Mouse (Mus musculus) C2C12 (cell line): ENCODE results near the gene Akap13. TPM values are rescaled to one million over a fixed set of nuclear protein-coding genes. Genes with fewer than 3 reads are reported as not detected.

ENCODE experiments used
- H3K27me3 ChIP-seq: one replicate; pipeline ENCODE4 v1.6.1; 2011; ENCODE audit not compliant: control insufficient read depth, insufficient read depth, insufficient read length
- H3K36me3 ChIP-seq: one replicate; pipeline ENCODE4 v1.6.1; 2011; ENCODE audit not compliant: control insufficient read depth, insufficient read depth
- H3K4me3 ChIP-seq: one replicate; pipeline ENCODE4 v1.5.1; 2011; ENCODE audit warnings: mild to moderate bottlenecking, control low read depth; ENCODE audit not compliant: poor library complexity, insufficient read depth, severe bottlenecking
- H3K79me2 ChIP-seq: one replicate; pipeline ENCODE4 v1.6.1; 2011; ENCODE audit not compliant: control insufficient read depth, insufficient read depth
- H3K79me3 ChIP-seq: one replicate; pipeline ENCODE4 v1.6.1; 2011; ENCODE audit warnings: low read depth, control low read depth
- H3ac ChIP-seq: one replicate; pipeline ENCODE3; 2011; ENCODE audit warnings: low read depth; ENCODE audit not compliant: control insufficient read depth, insufficient read length
- CEBPB ChIP-seq: IDR thresholded peaks from one replicate; pipeline ENCODE4 v1.6.1; 2011; ENCODE audit warnings: low read depth, mild to moderate bottlenecking, control low read depth, moderate library complexity
- CTCF ChIP-seq: IDR thresholded peaks from one replicate; pipeline ENCODE4 v1.5.1; 2011; ENCODE audit not compliant: control insufficient read depth, insufficient read depth, insufficient read length
- FOSL1 ChIP-seq: IDR thresholded peaks from one replicate; pipeline ENCODE4 v1.8.0; 2011; ENCODE audit warnings: mild to moderate bottlenecking, low read length; ENCODE audit not compliant: poor library complexity, insufficient read depth, severe bottlenecking
- MAX ChIP-seq: IDR thresholded peaks from one replicate; pipeline ENCODE4 v1.6.1; 2011; ENCODE audit warnings: mild to moderate bottlenecking, control low read depth
- MYOD1 ChIP-seq: IDR thresholded peaks from one replicate; pipeline ENCODE4 v1.6.1; 2011; ENCODE audit warnings: low read depth; ENCODE audit not compliant: control insufficient read depth, insufficient read length
- MYOG ChIP-seq: IDR thresholded peaks from one replicate; pipeline ENCODE4 v1.6.1; 2011; ENCODE audit not compliant: control insufficient read depth, insufficient read length; ENCODE audit errors: extremely low read depth
- USF1 ChIP-seq: IDR thresholded peaks from one replicate; pipeline ENCODE4 v1.6.1; 2011; ENCODE audit warnings: low read depth, mild to moderate bottlenecking, control low read depth, moderate library complexity
- polyA plus RNA-seq: library from polyadenylated mRNA; unstranded; fragments of >200 nt; fragmentation: generic; extraction: Trizol; gene quantifications from one replicate; pipeline ENCODE4 v1.2.1, GENCODE M21; 2012; ENCODE audit warnings: missing spikeins

Gene Akap13
- polyA plus RNA-seq, 1 experiment, result 11.1 TPM

DNA sequence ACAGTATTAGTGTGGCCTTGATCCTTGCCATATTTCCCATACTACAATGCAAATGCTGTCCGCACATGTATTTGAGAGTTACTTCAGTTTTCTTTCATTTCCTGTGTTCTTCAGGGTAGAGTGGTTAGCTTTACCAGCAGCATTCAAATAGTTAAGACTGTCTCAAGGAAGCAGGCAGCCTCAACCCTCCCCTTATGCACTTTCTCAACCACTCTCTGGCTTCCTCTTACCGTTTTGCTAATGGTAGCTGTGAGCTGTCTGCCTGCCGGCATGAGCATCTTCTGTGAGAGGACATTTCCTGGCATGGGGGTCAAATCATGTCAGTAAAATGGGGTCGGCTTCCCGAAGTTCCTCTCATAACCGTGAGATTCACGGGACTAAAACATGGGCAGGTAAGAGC is 246.4 kb downstream of the Akap13 start:
- Histone ChIP-seq H3K27me3 (no peaks in the 10 kb centered on the region), H3K79me2 (no peaks in the 10 kb centered on the region), H3ac (no peak overlapping the region), H3K36me3 (peaks cover 58% of the 10 kb centered on the region), H3K79me3 (no peaks in the 10 kb centered on the region), H3K4me3 (no peak overlapping the region)
- TF ChIP-seq CTCF (no peak), MAX (no peak), USF1 (no peak), MYOD1 (no peak), MYOG (no peak), CEBPB (no peak), FOSL1 (no peak)

DNA sequence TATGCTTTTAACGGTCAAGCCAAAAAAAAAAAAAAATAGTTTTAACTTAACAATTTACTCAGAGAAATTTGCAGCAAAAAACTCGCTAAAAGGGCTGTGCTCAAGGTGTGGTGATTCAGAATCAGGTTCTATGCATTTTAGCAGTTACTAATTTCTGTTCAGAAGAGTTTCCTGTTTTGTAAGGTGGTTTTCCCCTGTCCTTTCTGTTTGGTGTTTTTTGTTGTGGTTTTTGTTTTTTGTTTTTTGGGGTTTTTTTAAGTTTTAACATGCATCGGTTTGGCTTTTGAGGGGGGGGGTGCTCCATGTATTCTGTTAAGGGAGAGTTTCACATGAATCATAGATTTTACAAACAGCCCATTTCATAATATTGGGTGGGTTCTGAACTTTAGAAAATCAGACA is 247.0 kb downstream of the Akap13 start:
- peaks cover 61% of the 10 kb centered on the region for H3K36me3 ChIP-seq
- no peaks in the 10 kb centered on the region for H3K79me2 ChIP-seq
- no peak overlapping the region for H3K4me3 ChIP-seq
- no peak for TF ChIP-seq MYOG
- no peak for TF ChIP-seq FOSL1
- no peak for TF ChIP-seq MAX
- no peak for TF ChIP-seq MYOD1
- no peak for TF ChIP-seq CEBPB
- no peak for TF ChIP-seq USF1
- TF ChIP-seq CTCF, result no peak
- no peaks in the 10 kb centered on the region for H3K27me3 ChIP-seq
- no peak overlapping the region for H3ac ChIP-seq
- no peaks in the 10 kb centered on the region for H3K79me3 ChIP-seq

DNA sequence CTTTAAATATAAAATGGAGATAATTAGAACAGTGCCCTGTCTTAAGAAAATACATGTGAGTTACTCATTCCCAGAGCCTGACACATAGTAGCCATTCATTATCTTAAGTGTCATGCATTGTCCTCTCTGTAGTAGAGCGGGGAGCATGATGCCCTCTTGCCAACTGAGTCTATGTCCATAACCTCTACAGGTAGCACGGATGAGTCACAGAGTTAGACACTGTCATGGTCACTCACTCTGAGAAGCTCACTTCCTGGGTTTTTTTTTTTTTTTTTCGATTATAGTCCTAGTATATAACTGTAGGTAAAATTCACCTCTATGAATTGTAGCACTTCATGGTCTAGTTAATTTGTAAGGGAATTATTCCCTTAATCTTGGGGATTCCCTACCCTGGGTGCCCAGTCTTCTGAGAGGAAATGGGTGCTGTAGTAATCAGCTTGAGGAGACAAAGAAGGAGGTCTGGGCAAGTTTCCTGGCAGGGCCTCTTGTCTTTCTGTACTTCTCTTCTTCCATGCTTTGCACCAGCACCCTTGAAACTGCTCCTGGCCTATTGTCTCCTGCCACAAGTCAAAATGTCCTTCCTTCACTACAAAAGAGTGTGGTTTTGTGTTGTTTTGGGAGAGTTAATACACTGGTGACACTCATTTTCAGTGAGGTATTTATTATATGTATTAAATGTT is 247.8 kb downstream of the Akap13 start:
- TF ChIP-seq FOSL1 (no peak), USF1 (no peak), MAX (no peak), CTCF (no peak), MYOG (no peak), MYOD1 (no peak), CEBPB (no peak)
- peaks cover 61% of the 10 kb centered on the region for H3K36me3 ChIP-seq

GRCm38 (mm10) chr7:75704862-75705261 is 249.5 kb downstream of the Akap13 start:
- TF ChIP-seq USF1 (no peak), MYOD1 (no peak), CTCF (no peak), MAX (no peak), CEBPB (no peak), FOSL1 (no peak), MYOG (no peak)
- no peak overlapping the region for H3K4me3 ChIP-seq
- peaks cover 49% of the 10 kb centered on the region for H3K36me3 ChIP-seq
- H3K79me2 ChIP-seq, result no peaks in the 10 kb centered on the region
- H3K27me3 ChIP-seq, result no peaks in the 10 kb centered on the region
- no peak overlapping the region for H3ac ChIP-seq
- H3K79me3 ChIP-seq, result no peaks in the 10 kb centered on the region

More for the DNA sequence above, 247.8 kb downstream of the Akap13 start:
- no peaks in the 10 kb centered on the region for H3K79me3 ChIP-seq
- no peak overlapping the region for H3ac ChIP-seq
- H3K79me2 ChIP-seq, result no peaks in the 10 kb centered on the region
- no peak overlapping the region for H3K4me3 ChIP-seq
- no peaks in the 10 kb centered on the region for H3K27me3 ChIP-seq

- Histone ChIP-seq H3K79me3 (no peaks in the 10 kb centered on the region), H3K27me3 (no peaks in the 10 kb centered on the region), H3K79me2 (no peaks in the 10 kb centered on the region), H3K4me3 (no peak overlapping the region), H3K36me3 (peaks cover 20% of the 10 kb centered on the region), H3ac (no peak overlapping the region)
- TF ChIP-seq FOSL1 (no peak), CEBPB (no peak), MYOD1 (no peak), CTCF (no peak), MYOG (no peak), MAX (no peak), USF1 (no peak)
Observed at GRCm38 (mm10) chr7:75709936-75710335, 254.6 kb downstream of the Akap13 start.

DNA sequence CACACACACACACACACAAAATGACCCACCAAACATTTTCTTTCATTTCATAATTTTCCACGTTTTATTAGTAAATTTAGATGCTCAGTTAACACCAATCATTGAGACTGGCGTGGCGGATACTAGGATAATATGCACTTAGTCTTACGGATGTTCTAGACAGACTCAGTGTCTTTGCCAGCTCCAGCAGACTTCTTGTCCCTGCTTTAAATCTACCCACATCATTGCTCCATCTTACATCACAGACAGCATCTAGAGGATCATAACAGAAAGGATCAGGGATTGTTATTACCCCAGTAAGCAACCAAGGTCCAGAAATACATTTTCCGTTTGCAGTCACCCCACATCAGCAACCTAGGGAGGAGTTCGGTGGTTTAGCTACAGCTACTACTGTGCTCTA is 255.6 kb downstream of the Akap13 start:
- Histone ChIP-seq H3K79me3 (no peaks in the 10 kb centered on the region), H3K36me3 (peaks cover 14% of the 10 kb centered on the region), H3K27me3 (no peaks in the 10 kb centered on the region), H3K79me2 (no peaks in the 10 kb centered on the region), H3K4me3 (no peak overlapping the region), H3ac (no peak overlapping the region)
- TF ChIP-seq MYOG (no peak), CEBPB (no peak), FOSL1 (no peak), MAX (no peak), MYOD1 (no peak), USF1 (no peak), CTCF (no peak)
